Comparison of ENCODE assay signal across 28 mouse cellular contexts in the genomic region with DNA sequence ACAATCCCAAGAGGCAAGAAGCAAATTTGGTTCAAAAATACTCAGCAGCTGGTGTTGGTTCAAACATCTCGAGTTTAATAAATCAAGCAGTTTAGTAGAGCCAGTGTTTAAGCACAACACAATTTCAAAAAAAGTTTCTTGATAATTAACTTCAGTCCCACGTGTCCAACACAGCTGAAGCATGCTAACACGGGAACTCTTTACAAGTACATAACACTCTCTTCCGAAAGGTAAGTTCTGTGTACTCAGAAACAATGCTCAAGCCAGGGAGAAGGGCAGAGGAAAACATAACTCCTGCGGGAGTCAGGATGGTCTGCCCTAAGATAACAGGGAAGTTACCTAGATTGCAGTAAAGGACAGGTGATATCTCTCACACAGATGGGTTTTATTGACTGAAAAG.
"Had no signal": no experiment of that assay in that cellular context is flagged by ENCODE, and none has a peak within 500 bp of the region (broad histone marks: within the 10 kb centered on the region; RNA-seq: fewer than 3 reads in every experiment).

No protein-coding gene starts in this region.

- H3K4me3 ChIP-seq: embryonic facial prominence, embryonic 10.5 days; embryonic facial prominence, embryonic 12.5 days; embryonic facial prominence, embryonic 13.5 days; embryonic facial prominence, embryonic 15.5 days; erythroblast, embryonic 14.5 days; forebrain, embryonic 10.5 days; forebrain, embryonic 12.5 days; forebrain, embryonic 13.5 days; forebrain, embryonic 15.5 days; gastrocnemius, adult 2 months had no signal

- H3K27ac ChIP-seq: embryonic facial prominence, embryonic 10.5 days; embryonic facial prominence, embryonic 12.5 days; embryonic facial prominence, embryonic 13.5 days; embryonic facial prominence, embryonic 15.5 days; forebrain, embryonic 10.5 days; forebrain, embryonic 12.5 days; forebrain, embryonic 13.5 days; forebrain, embryonic 15.5 days had no signal

- H3K4me1 ChIP-seq: embryonic facial prominence, embryonic 12.5 days; embryonic facial prominence, embryonic 13.5 days; embryonic facial prominence, embryonic 15.5 days; forebrain, embryonic 10.5 days; forebrain, embryonic 12.5 days; forebrain, embryonic 13.5 days; forebrain, embryonic 15.5 days had no signal

- H3K27me3 ChIP-seq: embryonic facial prominence, embryonic 12.5 days; embryonic facial prominence, embryonic 13.5 days; embryonic facial prominence, embryonic 15.5 days; forebrain, embryonic 12.5 days; forebrain, embryonic 13.5 days; forebrain, embryonic 15.5 days had no signal

- ATAC-seq: forebrain, embryonic 13.5 days; forebrain, embryonic 14.5 days; forebrain, embryonic 15.5 days; forebrain, embryonic 16.5 days; forebrain, postnatal 0 days had no signal

- DNase-seq: cerebellum, adult 18-20 months; cerebellum, adult 2 months; cerebellum, adult 8-10 months; cerebellum, adult 9-10 months; cerebellum, adult 9-11 months; cerebellum, postnatal 10 days; cerebellum, postnatal 14 days; cerebellum, postnatal 25 days; cerebellum, postnatal 36 days; embryo, embryonic 11 days; forebrain, postnatal 0 days; gastrocnemius, adult 2 months; gastrocnemius, postnatal 10 days; gastrocnemius, postnatal 14 days; gastrocnemius, postnatal 25 days; gastrocnemius, postnatal 36 days; heart, adult 18-20 months had no signal

- H3K9me3 ChIP-seq: embryonic facial prominence, embryonic 10.5 days; embryonic facial prominence, embryonic 12.5 days; embryonic facial prominence, embryonic 13.5 days; embryonic facial prominence, embryonic 15.5 days; forebrain, embryonic 10.5 days; forebrain, embryonic 12.5 days; forebrain, embryonic 13.5 days; forebrain, embryonic 15.5 days had no signal

- H3K4me2 ChIP-seq: embryonic facial prominence, embryonic 12.5 days; embryonic facial prominence, embryonic 13.5 days; embryonic facial prominence, embryonic 15.5 days; forebrain, embryonic 12.5 days; forebrain, embryonic 13.5 days; forebrain, embryonic 15.5 days had no signal

- H3K9ac ChIP-seq: embryonic facial prominence, embryonic 12.5 days; embryonic facial prominence, embryonic 13.5 days; embryonic facial prominence, embryonic 15.5 days; forebrain, embryonic 12.5 days; forebrain, embryonic 13.5 days; forebrain, embryonic 15.5 days; forebrain, postnatal 0 days had no signal

- H3K36me3 ChIP-seq: embryonic facial prominence, embryonic 10.5 days; embryonic facial prominence, embryonic 12.5 days; embryonic facial prominence, embryonic 13.5 days; embryonic facial prominence, embryonic 15.5 days; forebrain, embryonic 10.5 days; forebrain, embryonic 12.5 days; forebrain, embryonic 15.5 days had no signal
